Mouse (Mus musculus) bone marrow, adult 2 months (tissue): ENCODE measurements around the gene Dock6.

Experiments
- CTCF ChIP-seq: fragments of 200-500 bp; IDR thresholded peaks from 2 replicates; pipeline ENCODE4 v1.5.1; 2011; ENCODE audit warnings: low read length, control low read depth; ENCODE audit not compliant: control insufficient read depth, insufficient read depth
- POLR2A ChIP-seq: fragments of 200-500 bp; IDR thresholded peaks from 2 replicates; pipeline ENCODE4 v1.6.1; 2011; ENCODE audit warnings: low read depth, mild to moderate bottlenecking, control low read depth, low read length, borderline replicate concordance; ENCODE audit not compliant: control insufficient read depth

DNA sequence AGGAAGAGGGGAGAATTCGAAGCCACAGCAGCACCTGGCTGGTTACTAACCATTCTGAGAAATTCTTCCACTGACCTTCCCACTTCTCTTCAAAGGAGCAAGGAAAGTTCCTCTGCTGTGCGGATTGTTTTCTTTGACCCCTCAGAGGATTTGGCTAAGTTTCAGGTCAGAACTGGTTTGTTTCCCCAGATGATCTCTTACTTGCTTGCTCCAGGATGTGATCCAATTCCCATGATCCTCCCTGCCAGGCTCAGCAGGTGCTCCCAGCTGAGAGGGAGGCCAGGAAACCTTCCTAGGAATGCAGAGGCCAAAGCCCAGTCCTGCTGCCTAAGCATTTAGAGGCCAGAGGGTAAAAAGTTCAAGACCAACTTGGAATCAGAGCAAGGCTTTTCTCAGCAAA lies 14.2 kb upstream of the Dock6 start:
- no peak for TF ChIP-seq CTCF
- TF ChIP-seq POLR2A = no peak
